Mouse (Mus musculus) heart, postnatal 36 days (tissue): ENCODE results near the gene Pdik1l. TPM values are rescaled to one million over a fixed set of nuclear protein-coding genes. Genes with fewer than 3 reads are reported as not detected.
"Not testable (repeated sequence)": the region's sequence is repeated elsewhere in the genome, so short reads cannot be mapped to it uniquely, and the experiment has no call there.

ENCODE experiments used
- DNase-seq, 2 experiments: peaks; one replicate each; pipeline ENCODE4 v3.0.0; 2021 to 2022
- intact Hi-C: fragments of 180-260 bp; cut with DNase I; formaldehyde crosslinking; loops from one replicate; pipeline ENCODE4 v1.15.1; 2025
- total RNA-seq, 2 experiments: library from RNA; stranded (reverse); gene quantifications; 2 replicates each; pipeline ENCODE4 v1.2.3; 2021

Gene Pdik1l
- total RNA-seq, 2 experiments from 2014 or later = 7.9 to 8.2 TPM

DNA sequence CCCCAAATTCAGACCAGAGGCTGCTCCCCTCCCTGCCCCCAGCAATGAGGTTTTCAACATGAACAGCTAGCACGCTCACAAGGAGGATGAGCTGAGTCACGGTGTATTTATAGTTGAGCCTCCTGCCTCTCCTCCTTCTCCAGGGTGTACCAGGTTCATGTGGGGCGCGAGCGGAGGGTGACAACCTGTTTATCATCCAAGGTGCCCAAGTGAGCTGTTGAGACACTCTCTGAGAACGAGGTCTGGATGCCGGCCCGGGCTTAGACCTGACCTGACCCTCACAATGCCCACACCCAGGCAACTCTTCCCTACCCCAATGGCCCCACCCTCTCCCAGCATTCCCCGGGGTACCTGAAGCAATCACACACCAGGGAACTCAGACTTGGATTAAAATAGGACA is 12.6 kb upstream of the Pdik1l start:
- peak; percentile 60 to 68 for DNase-seq
- intact Hi-C loops = loop anchor here (2.0 kb wide), 1 partner anchor 14 kb away; the partner anchor contains the start of gene Trim63

DNA sequence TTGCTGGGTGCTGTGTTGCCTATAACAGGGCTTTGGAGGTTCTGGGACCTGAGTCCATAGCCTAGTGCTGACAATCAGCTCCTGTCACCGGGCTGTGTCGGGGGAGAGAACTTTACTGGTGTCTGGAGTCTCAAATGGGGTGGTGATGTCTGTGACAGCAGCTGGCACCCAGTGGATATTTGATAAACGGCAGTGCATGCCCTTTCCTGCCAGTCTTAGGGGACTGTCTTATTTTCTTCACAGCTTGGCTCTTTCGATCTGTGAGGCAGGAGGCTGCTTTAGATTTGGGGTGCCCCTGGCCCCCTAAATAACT is 11.8 kb upstream of the Pdik1l start:
- peak in 1 of 2 experiments; percentile 44 for DNase-seq
- intact Hi-C loops = no loop called here

DNA sequence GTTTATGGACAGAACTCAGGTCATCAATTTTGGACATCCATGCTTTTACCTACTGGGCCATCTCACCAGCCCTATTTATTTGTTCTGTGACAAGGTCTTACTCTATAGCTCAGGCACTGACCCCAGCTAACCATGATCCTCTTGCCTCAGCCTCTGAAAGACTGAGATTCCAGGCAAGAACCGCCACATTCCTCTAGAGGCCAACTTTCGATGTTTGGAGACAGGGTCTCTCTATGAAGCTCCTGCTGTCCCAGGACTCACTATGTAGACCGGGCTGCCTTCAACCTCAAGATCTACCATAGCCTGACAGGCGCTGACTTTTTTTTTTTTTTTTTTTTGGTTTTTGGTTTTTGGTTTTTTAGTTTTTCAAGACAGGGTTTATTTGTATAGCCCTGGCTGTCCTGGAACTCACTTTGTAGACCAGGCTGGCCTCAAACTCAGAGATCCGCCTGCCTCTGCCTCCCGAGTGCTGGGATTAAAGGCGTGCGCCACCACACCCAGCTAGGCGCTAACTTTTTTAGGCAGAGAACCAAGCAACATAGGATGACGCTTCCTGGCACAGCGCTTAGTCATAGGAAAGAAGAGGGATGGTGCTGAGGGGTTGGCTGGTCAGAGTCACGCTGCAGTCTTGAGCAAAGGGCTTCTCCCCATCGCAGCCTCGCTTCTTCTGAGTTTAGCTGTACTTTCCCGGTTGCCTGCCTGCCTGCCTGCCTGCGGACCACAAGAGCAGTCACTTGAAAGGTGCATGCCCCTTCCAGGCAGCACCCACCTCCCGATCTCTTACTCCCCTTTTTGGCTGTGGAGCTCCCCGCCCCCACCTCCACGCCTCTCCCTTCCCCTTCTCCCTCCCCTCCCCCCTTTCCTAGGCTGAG is 11.2 kb upstream of the Pdik1l start:
- intact Hi-C loops = no loop called here
- peak in 1 of 2 experiments; percentile 27 for DNase-seq

DNA sequence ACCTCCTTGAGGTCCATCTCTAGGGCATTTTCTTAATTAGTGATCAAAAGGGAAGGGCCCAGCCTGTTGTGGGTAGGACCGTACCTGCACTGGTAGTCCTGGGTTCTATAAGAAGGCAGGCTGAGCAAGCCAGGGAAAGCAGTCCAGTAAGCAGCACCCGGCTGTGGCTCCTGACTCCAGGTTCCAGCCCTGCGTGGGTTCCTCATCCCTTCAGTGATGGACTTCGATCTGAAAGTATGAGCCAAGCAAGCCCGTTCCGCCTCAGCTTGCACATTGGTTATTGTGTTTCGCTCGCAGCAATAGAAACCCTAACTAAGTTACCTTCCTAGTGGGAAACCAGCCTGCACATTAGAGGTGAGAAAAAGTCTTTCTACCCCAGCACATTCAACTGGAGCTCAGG is 9.7 kb upstream of the Pdik1l start:
- intact Hi-C loops = no loop called here

DNA sequence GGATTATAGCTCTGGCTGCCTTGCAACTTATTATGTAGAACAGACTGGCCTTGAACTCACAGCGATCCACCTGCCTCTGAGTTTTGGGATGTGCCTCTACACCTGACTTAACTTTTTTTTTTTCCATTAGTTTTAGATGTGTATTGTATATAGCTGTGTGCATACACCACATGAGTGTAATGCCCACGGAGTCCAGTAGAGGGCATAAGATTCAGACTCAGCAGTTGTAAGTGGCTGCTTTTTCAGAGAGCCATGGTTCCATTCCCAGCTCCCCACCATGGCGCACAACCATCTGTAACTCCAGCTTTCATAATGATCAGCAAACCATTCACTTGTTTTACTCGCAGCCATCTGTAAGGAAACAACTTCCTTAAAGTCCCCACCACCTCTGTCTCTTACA is 8.8 kb upstream of the Pdik1l start:
- intact Hi-C loops = no loop called here
- no peak for DNase-seq

More for the DNA sequence above, 9.7 kb upstream of the Pdik1l start:
- no peak for DNase-seq

DNA sequence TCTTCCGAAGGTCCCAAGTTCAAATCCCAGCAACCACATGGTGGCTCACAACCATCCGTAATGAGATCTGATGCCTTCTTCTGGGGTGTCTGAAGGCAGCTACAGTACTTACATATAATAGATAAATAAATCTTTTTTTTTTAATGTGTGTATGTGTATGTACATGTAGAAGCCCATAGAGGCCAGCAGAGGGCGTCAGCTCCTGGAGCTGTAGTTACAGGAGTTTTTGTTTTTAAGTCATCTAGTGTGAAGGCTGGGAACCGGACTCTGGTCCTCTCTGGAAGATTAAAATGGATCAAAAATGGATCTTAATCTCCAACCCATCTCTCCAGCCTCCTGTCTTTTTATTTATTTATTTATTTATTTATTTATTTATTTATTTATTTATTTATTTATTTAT is 8.4 kb upstream of the Pdik1l start:
- intact Hi-C loops, DNase-seq: not testable (repeated sequence)

DNA sequence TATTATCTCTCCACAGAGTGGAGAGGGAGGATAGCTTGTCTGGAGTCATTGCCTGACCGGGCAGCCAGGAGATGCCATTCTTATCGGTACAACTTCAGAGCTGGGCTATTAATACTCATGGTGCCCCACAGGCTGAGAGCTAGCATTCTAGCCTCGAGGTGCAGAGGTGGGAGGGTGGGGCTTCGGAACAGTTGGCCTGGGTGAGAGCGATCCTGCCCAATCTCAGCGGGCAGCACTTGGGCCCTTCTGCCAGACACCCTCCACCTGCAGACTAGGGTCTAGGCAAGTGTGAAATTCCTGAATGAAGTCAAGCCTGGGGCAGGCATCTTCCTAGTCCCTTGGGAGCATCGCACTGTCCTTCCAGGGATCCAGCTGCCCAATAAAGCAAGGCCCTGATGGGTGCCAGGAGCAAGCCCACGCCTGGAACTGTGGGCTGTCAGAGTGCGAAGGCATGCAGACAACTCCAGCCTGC is 6.0 kb upstream of the Pdik1l start:
- DNase-seq = peak in 1 of 2 experiments; percentile 50
- intact Hi-C loops = loop anchor here (2.0 to 5.0 kb wide), 2 partner anchors 63 to 256 kb away; no protein-coding TSS in a partner anchor

DNA sequence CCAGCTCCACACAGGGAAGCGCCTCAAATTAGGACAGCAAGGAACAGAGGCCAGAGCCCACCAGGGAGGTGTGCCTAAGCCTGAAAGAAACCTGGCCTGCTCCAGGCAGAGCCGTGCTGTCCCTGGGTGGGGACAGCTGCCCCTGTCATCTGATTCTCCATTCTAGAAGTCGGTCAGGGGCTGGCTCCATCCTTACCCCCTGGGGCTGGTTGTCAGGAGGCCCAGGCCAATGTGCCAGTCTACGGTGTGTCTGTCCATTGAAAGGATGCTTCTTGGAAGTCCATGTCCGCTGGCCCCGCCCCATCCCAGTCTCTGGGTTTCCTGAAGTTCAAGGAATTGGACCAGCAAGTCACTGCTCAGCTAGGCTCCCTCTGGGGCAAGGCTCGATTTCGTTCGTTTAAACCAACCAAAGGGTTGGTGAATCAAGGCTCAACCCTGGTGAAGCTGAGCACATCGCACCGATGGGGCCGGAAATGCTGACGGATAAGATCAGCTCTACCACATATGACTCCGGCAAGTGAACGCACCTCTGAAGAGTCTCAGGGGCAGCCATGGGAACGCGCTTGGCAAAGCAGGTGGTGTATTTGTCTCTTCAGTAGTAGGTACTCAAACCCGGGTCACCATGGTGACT is 5.5 kb upstream of the Pdik1l start:
- no peak for DNase-seq
- intact Hi-C loops = loop anchor here (5.0 kb wide), 1 partner anchor 256 kb away; no protein-coding TSS in a partner anchor

DNA sequence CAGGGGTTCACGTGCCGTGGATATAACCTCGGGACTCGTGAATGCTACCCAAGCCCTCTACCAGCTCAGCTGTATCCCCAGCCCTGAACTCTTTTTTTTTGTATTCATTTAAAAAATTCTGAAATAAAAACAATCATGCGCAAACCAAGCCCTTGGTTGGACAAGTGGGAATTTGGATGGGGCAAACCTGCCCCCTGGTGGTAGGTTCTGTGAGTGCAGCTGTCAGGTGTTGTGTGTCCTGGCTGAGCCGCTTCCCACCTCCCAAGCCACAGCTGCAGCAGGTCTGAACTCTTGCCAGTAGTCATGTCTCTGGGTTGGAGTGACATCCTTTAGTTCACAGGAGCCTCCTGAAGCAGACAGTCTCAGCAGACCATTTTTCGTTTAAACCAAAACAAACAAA is 4.4 kb upstream of the Pdik1l start:
- peak; percentile 79 to 86 for DNase-seq
- intact Hi-C loops = loop anchor here (1.0 to 5.0 kb wide), 2 partner anchors 105 to 255 kb away; partner anchors contain the start of gene Cep85

DNA sequence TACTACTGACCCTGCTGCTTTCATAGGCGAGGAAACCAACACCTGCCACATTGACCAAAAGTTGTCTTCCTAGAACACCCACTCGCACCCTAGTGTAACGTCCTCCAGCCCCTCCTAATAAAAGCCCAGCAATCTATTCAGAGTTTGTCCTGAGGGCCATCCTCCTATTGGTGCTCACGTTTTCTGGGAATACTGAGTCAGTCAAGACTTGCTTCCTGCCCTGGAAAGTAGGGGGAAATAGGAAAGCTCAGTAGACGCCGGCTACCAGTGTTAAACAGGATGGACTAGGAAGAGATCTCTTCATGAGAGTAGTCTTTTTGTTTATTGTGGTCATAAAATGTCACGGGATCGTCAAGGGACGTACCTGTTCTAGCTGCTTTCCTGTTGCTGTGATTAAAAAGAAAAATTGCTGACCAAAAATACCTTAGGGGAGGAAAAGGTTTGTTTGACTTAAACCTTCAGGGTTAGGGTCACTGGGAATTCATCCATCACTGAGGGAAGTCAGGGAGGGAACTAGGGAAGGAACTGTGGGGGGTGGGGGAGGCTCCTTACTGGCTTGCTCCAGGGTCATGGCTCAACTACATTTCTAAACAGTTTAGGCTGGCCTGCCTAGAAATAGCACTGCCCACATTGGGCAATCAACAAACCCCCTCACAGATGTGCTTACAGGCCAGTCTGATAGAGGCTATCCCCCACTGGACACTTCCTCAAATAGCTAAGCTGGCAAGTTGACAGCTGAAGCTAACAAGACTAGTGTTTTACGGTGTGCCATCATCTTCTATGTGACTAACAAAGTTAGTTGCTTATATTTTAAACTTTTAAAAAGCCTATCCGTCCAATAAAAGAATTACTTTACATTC is 932 bp upstream of the Pdik1l start:
- intact Hi-C loops = loop anchor here (1.0 kb wide), 1 partner anchor 41 kb away; no protein-coding TSS in a partner anchor
- DNase-seq = no peak

DNA sequence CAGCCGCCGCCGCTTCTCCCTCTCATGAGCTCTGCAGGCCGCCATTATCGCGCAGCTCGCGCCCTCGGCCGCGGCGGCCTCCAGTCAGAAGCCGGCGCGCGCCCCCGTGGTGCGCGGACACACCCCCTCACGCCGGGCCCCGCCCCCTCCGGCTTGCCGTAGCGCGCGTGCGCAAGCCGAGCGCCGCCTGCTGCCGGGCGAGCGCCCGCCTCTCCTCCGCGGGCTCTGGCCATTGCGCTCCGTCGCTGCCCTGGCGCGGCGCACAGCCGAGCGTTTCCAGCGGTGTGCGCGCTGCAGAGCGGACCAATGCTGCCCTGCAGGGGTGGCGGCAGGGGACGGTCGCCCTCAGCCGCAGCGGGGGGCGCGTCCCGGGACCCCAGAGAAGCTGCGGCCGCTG is 529 bp downstream of the Pdik1l start:
- DNase-seq = peak; percentile 98 to 99
- intact Hi-C loops = no loop called here

DNA sequence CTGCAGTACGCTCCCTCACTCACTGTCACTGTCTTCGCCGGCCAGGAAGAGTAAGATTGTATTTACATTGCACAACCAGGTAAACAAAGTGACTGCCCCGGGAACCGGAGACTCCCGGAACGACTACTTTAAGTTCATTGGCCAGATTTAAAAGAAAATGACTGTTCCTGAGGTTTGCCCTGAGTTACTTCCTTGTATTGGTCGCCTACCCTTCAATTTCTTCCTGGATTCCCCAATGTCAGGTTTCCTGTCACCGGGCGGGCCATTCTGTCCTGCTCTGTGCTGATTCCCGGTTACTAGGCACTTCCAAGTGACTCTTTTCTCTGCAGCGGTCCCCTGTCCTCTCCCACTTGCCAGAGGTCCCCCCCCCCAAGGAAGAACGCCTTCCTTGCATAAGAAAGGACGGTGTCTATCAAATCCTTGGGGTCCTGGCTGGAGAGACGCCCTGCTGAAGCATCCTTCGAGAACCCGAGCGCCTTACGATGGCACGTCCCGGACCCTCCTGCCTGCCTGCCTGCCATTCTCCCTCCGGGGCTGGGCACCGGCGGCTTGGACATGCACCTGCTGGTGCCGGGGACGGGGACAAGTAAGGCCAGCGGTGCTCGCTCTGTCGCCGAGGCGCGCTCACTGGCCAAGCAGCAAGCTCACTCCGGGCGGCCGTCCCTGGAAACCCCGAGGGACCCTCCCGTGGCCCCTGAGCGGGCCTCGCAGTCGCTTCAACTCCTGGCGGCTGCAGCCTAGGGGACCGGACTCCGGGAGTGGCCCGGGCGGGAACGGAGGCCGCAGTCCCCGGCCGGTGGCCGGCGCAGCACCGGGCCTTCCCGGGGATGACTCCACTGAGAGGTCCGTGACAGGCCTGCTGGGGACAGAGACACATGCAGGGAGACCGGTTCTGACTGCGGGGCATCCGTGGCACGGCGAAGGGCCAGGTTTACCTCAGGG is 1.2 kb downstream of the Pdik1l start:
- intact Hi-C loops = no loop called here
- DNase-seq = peak in 1 of 2 experiments; percentile 36

DNA sequence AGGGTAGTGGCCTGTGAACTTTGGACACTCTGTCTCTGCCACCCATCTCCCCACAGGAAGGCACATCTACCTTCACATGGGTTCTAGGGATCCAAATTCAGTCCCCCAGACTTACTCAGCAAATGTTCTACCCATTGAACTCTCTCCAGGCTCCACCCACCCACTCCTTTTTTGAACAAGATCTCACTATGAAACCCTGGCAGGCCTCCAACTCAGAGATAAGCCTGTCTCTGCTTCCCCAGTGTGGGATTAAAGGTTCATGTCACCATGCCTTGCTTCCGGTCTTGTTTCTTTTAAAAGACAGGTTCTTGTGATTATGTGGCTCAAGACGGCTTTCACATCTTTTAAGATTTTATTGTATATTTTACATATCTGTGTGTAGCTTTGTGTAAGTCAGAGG is 2.8 kb downstream of the Pdik1l start:
- no peak for DNase-seq
- intact Hi-C loops = no loop called here

DNA sequence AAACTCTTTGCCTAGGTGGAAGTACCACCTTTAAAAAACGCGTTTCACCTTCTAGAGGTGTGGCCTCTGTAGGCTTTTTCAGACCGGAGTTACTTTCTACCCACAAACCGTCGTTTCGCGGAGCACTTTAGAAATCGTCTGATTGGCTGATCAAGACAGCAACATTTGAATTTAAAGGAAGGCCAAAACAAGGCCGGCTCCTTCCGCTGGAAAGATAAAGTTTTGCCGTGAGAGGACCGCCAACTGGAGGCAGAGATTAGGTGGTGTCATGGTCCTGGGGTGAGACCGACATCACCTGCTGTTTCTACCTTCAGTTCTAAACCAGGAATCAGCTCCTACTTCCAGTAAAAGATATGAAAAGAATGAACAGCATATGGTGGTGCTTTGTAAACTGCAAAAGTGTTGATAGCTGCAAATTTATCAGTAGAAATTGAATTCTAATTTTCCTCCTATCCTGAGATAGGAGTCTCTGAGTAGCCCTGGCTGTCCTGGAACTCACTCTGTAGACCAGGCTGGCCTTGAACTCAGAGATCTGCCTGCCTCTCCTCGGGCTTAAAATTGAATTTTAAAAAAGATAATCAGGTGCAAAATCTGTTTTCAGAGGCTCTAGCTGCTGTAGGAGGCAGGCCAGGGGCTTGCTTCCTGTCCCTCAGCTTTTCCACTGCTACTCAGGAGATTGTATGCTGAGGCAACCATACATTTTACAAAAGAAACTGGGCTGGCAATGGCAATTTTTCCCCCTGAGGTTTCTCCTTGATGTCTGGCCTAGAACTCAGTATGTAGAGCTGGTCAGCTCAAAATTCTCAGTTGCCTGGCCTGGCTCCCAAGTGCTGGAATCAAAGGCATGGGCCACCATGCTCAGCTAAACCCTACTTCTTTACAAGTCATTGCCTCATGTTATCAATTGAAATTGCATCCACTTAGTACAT is 14.0 kb downstream of the Pdik1l start:
- intact Hi-C loops = no loop called here
- DNase-seq = no peak

DNA sequence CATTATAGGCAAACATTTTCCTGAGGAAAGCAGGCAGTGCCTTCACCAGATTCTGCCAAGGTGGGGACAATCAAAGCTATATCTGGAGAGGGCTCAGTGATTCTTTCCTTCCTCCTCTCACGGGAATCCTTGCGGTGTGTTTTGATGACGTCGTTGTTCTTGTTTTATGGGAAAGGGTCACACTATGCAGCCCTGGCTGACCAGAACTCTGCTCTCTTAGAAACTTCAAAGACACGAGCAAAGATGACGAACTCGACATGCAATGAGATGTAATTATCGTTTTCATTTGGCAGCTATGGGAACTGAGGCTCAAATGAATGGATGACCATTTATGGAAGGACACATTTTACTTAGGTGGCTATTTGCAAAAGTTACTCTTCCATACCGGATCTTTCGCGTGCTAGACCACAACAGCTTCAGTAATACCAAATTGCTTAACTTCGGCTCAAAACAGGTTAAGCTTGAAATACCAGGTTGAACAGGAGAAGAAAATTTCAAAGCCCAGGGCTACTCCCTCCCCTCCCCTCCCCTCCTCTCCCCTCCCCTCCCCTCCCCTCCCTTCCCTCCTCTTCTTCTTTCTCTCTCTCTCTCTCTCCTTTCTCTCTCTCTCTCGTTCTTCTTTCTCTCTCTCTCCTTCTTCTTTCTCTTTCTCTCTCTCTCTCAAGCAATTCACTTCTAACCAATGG is 14.8 kb downstream of the Pdik1l start:
- DNase-seq = no peak
- intact Hi-C loops = no loop called here

DNA sequence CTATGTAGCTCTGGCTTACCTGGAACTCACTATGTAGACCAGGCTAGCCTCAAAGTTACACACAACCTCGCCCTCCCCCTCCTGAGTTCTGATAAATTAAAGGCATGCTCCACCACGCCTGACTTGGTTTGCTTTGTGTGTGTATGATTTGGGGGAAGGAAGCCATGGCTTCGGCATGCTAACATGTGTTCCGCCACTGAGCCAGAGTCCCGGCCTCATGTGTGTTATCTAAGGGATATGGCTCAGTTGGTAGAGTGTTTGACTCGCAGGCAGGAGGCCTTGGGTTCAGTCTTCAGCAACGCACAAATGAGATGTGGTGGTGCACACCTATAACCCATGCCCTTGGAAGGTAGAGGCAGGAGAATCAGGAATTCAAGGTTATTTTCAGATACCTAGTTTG is 15.7 kb downstream of the Pdik1l start:
- no peak for DNase-seq

DNA sequence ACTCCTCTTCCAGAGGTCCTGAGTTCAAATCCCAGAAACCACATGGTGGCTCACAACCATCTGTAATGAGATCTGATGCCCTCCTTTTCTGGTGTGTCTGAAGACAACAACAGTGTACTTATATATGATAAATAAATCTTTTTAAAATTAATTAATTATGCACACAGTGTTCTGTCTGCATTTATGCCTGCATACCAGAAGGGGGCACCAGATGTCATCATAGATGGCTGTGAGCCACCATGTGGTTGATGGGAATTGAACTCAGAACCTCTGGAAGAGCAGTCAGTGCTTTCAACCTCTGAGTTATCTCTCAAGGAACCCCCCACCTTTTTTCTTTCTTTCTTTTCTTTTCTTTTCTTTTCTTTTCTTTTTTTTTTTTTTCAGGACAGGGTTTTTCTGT is 18.1 kb downstream of the Pdik1l start:
- not testable (repeated sequence) for DNase-seq
- intact Hi-C loops = loop anchor here (2.0 kb wide), 1 partner anchor 19 kb away; no protein-coding TSS in a partner anchor

More for the DNA sequence above, 15.7 kb downstream of the Pdik1l start:
- intact Hi-C loops = no loop called here
